Mouse (Mus musculus): ENCODE measurements around the gene Hdgf. TPM values are rescaled to one million over a fixed set of nuclear protein-coding genes. Genes with fewer than 3 reads are reported as not detected.
A peak's percentile ranks its signal among the peaks of the same experiment; 100 is the strongest.

The Hdgf gene
- polyA plus RNA-seq, 1 experiment: 200 TPM

GRCm38 (mm10) chr3:87934026-87934425, 27.9 kb downstream of the Hdgf start:
- TF ChIP-seq MAX (IDR thresholded peaks at IDR 0.05; ENCODE audit: low read depth): no peak
- no peak for TF ChIP-seq TCF12 (IDR thresholded peaks at IDR 0.05; ENCODE audit: insufficient read depth, poor library complexity, severe bottlenecking)
- TF ChIP-seq E2F4 (IDR thresholded peaks at IDR 0.05; ENCODE audit: insufficient read depth): no peak
- no peak for TF ChIP-seq SRF (IDR thresholded peaks at IDR 0.05; ENCODE audit: control insufficient read depth, insufficient read length, low read depth)
- no peak for TF ChIP-seq MYOG (IDR thresholded peaks at IDR 0.05; ENCODE audit: control insufficient read depth in 1 of 3, insufficient read depth in 1 of 3, insufficient read length in 2 of 3, low read depth in 2 of 3)
- no peak for TF ChIP-seq USF1 (IDR thresholded peaks at IDR 0.05; ENCODE audit: low read depth)
- TF ChIP-seq POLR2A (IDR thresholded peaks at IDR 0.05; ENCODE audit: insufficient read length, low read depth): no peak
- no peak for TF ChIP-seq CEBPB (IDR thresholded peaks at IDR 0.05; ENCODE audit: insufficient read depth, poor library complexity, severe bottlenecking)
- no peak for TF ChIP-seq MYOD1 (IDR thresholded peaks at IDR 0.05; ENCODE audit: control insufficient read depth in 1 of 3, insufficient read length in 2 of 3, low read depth in 2 of 3)
- no peak for TF ChIP-seq TCF3 (IDR thresholded peaks at IDR 0.05; ENCODE audit: insufficient read length, low read depth)
- no peak for TF ChIP-seq POLR2AphosphoS2 (IDR thresholded peaks at IDR 0.05; ENCODE audit: insufficient read length, low read depth)
- no peak for TF ChIP-seq REST (IDR thresholded peaks at IDR 0.05; ENCODE audit: insufficient read depth, insufficient read length)
- peaks cover 28% of the 10 kb centered on the region for H3K36me3 ChIP-seq (ENCODE audit: control insufficient read depth, insufficient read depth)
- H3K4me2 ChIP-seq (ENCODE audit: low read depth): peak overlapping the region; percentile 35
- H3ac ChIP-seq (ENCODE audit: control insufficient read depth, insufficient read length): no peak overlapping the region
- H3K27me3 ChIP-seq (ENCODE audit: control insufficient read depth, insufficient read depth, insufficient read length): no peaks in the 10 kb centered on the region
- peaks cover 69% of the 10 kb centered on the region for H3K79me2 ChIP-seq (ENCODE audit: control insufficient read depth, insufficient read depth)
- no peak overlapping the region for H3K4me3 ChIP-seq

- TF ChIP-seq REST (IDR thresholded peaks at IDR 0.05; ENCODE audit: insufficient read depth, insufficient read length) (no peak), CEBPB (IDR thresholded peaks at IDR 0.05; ENCODE audit: insufficient read depth, poor library complexity, severe bottlenecking) (no peak), MYOD1 (IDR thresholded peaks at IDR 0.05; ENCODE audit: control insufficient read depth in 1 of 3, insufficient read length in 2 of 3, low read depth in 2 of 3) (no peak), POLR2AphosphoS2 (IDR thresholded peaks at IDR 0.05; ENCODE audit: insufficient read length, low read depth) (no peak), SRF (IDR thresholded peaks at IDR 0.05; ENCODE audit: control insufficient read depth, insufficient read length, low read depth) (no peak), USF1 (IDR thresholded peaks at IDR 0.05; ENCODE audit: low read depth) (no peak), MAX (IDR thresholded peaks at IDR 0.05; ENCODE audit: low read depth) (no peak), E2F4 (IDR thresholded peaks at IDR 0.05; ENCODE audit: insufficient read depth) (no peak), TCF3 (IDR thresholded peaks at IDR 0.05; ENCODE audit: insufficient read length, low read depth) (no peak), TCF12 (IDR thresholded peaks at IDR 0.05; ENCODE audit: insufficient read depth, poor library complexity, severe bottlenecking) (no peak), POLR2A (IDR thresholded peaks at IDR 0.05; ENCODE audit: insufficient read length, low read depth) (no peak), MYOG (IDR thresholded peaks at IDR 0.05; ENCODE audit: control insufficient read depth in 1 of 3, insufficient read depth in 1 of 3, insufficient read length in 2 of 3, low read depth in 2 of 3) (no peak)
- H3K36me3 ChIP-seq (ENCODE audit: control insufficient read depth, insufficient read depth): peaks cover 32% of the 10 kb centered on the region
- H3K4me3 ChIP-seq: no peak overlapping the region
- H3K4me2 ChIP-seq (ENCODE audit: low read depth): no peak overlapping the region
- peaks cover 64% of the 10 kb centered on the region for H3K79me2 ChIP-seq (ENCODE audit: control insufficient read depth, insufficient read depth)
- no peak overlapping the region for H3ac ChIP-seq (ENCODE audit: control insufficient read depth, insufficient read length)
- H3K27me3 ChIP-seq (ENCODE audit: control insufficient read depth, insufficient read depth, insufficient read length): no peaks in the 10 kb centered on the region
These were observed 28.4 kb downstream of the Hdgf start for GRCm38 (mm10) chr3:87934501-87934900.

- TF ChIP-seq SRF (IDR thresholded peaks at IDR 0.05; ENCODE audit: control insufficient read depth, insufficient read length, low read depth) (no peak), REST (IDR thresholded peaks at IDR 0.05; ENCODE audit: insufficient read depth, insufficient read length) (no peak), USF1 (IDR thresholded peaks at IDR 0.05; ENCODE audit: low read depth) (no peak), MYOD1 (IDR thresholded peaks at IDR 0.05; ENCODE audit: control insufficient read depth in 1 of 3, insufficient read length in 2 of 3, low read depth in 2 of 3) (no peak), MAX (IDR thresholded peaks at IDR 0.05; ENCODE audit: low read depth) (no peak), E2F4 (IDR thresholded peaks at IDR 0.05; ENCODE audit: insufficient read depth) (no peak), POLR2AphosphoS2 (IDR thresholded peaks at IDR 0.05; ENCODE audit: insufficient read length, low read depth) (no peak), POLR2A (IDR thresholded peaks at IDR 0.05; ENCODE audit: insufficient read length, low read depth) (no peak), CEBPB (IDR thresholded peaks at IDR 0.05; ENCODE audit: insufficient read depth, poor library complexity, severe bottlenecking) (no peak), MYOG (IDR thresholded peaks at IDR 0.05; ENCODE audit: control insufficient read depth in 1 of 3, insufficient read depth in 1 of 3, insufficient read length in 2 of 3, low read depth in 2 of 3) (no peak), TCF3 (IDR thresholded peaks at IDR 0.05; ENCODE audit: insufficient read length, low read depth) (no peak), TCF12 (IDR thresholded peaks at IDR 0.05; ENCODE audit: insufficient read depth, poor library complexity, severe bottlenecking) (no peak)
- H3K36me3 ChIP-seq (ENCODE audit: control insufficient read depth, insufficient read depth): peaks cover 35% of the 10 kb centered on the region
- no peak overlapping the region for H3ac ChIP-seq (ENCODE audit: control insufficient read depth, insufficient read length)
- no peaks in the 10 kb centered on the region for H3K27me3 ChIP-seq (ENCODE audit: control insufficient read depth, insufficient read depth, insufficient read length)
- no peak overlapping the region for H3K4me2 ChIP-seq (ENCODE audit: low read depth)
- no peak overlapping the region for H3K4me3 ChIP-seq
- H3K79me2 ChIP-seq (ENCODE audit: control insufficient read depth, insufficient read depth): peaks cover 60% of the 10 kb centered on the region
These were observed 29.1 kb downstream of the Hdgf start for GRCm38 (mm10) chr3:87935201-87935600.

- H3K4me2 ChIP-seq (ENCODE audit: low read depth): peak overlapping the region; percentile 30
- no peak overlapping the region for H3K4me3 ChIP-seq
- H3K36me3 ChIP-seq (ENCODE audit: control insufficient read depth, insufficient read depth): peaks cover 38% of the 10 kb centered on the region
- no peaks in the 10 kb centered on the region for H3K27me3 ChIP-seq (ENCODE audit: control insufficient read depth, insufficient read depth, insufficient read length)
- TF ChIP-seq USF1 (IDR thresholded peaks at IDR 0.05; ENCODE audit: low read depth) (no peak), E2F4 (IDR thresholded peaks at IDR 0.05; ENCODE audit: insufficient read depth) (no peak), POLR2A (IDR thresholded peaks at IDR 0.05; ENCODE audit: insufficient read length, low read depth) (no peak), CEBPB (IDR thresholded peaks at IDR 0.05; ENCODE audit: insufficient read depth, poor library complexity, severe bottlenecking) (no peak), TCF3 (IDR thresholded peaks at IDR 0.05; ENCODE audit: insufficient read length, low read depth) (no peak), MYOD1 (IDR thresholded peaks at IDR 0.05; ENCODE audit: control insufficient read depth in 1 of 3, insufficient read length in 2 of 3, low read depth in 2 of 3) (no peak), REST (IDR thresholded peaks at IDR 0.05; ENCODE audit: insufficient read depth, insufficient read length) (no peak), POLR2AphosphoS2 (IDR thresholded peaks at IDR 0.05; ENCODE audit: insufficient read length, low read depth) (no peak), SRF (IDR thresholded peaks at IDR 0.05; ENCODE audit: control insufficient read depth, insufficient read length, low read depth) (no peak), TCF12 (IDR thresholded peaks at IDR 0.05; ENCODE audit: insufficient read depth, poor library complexity, severe bottlenecking) (no peak), MYOG (IDR thresholded peaks at IDR 0.05; ENCODE audit: control insufficient read depth in 1 of 3, insufficient read depth in 1 of 3, insufficient read length in 2 of 3, low read depth in 2 of 3) (no peak), MAX (IDR thresholded peaks at IDR 0.05; ENCODE audit: low read depth) (no peak)
- H3K79me2 ChIP-seq (ENCODE audit: control insufficient read depth, insufficient read depth): peaks cover 55% of the 10 kb centered on the region
- no peak overlapping the region for H3ac ChIP-seq (ENCODE audit: control insufficient read depth, insufficient read length)
These were observed 29.7 kb downstream of the Hdgf start for GRCm38 (mm10) chr3:87935776-87936175.
